In the genomic region with DNA sequence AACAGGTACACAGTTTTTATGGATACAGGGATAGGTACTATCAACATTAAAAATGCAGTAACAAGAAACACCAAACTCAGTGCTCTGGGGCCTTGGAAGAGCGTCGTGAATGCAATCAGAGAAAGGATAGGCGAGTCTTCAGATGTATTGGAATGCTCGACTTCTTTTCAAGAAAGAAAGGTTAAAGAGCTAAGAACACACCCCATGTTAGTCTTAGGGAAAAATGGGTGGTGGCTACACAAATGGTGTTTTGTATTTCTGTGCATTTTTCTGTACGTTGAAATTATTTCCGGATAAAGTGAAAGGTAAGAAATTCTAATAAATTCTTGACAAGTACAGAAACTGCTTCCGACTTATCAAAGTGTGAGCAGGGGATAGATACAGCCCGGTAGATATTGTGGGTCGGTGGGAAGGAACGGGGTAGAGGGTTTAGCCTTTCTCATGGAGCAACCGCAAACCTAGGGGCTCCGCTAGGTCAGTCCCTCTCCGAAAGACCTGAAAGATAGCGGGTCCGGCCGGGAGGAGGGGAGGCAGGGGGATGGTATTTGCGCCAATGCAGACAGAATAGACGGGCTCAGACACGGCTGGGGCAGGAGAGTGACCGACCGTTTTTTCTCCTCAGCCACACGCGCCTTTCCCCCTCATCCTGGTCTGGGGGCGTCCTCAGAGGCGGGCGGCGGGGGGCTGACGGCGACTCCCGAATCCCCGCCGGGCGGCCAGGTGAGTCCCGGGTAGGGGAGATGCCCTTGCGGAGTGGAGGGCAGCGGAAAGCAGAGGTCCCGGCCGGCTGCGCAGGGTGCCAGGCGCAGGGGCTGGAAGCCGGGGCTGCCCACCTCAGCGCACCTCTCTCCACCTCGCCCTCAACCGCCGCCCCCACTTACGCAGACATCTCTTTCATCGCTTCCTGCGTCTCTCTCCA, we compare ENCODE assay signal across 8 mouse cellular contexts. TPM values are rescaled to one million over a fixed set of nuclear protein-coding genes. Genes with fewer than 3 reads are reported as not detected.
DNase-seq lines count a peak whose midpoint lies in the region; ATAC-seq and TF ChIP-seq lines count a peak whose summit lies in the region.

No protein-coding gene starts in this region.

- peaks cover 31% of the 10 kb centered on the region for H3K79me2 ChIP-seq in C2C12 (ENCODE audit: control insufficient read depth, insufficient read depth)

- no peak for DNase-seq in heart, adult 18-20 months
- DNase-seq in forebrain, embryonic 14.5 days (ENCODE audit: low spot score) = peak; percentile 14
- DNase-seq in limb, embryonic 10.5 days (ENCODE audit: low spot score) = no peak
- no peak for DNase-seq in cerebellum, adult 9-10 months

- peaks cover 11% of the 10 kb centered on the region for H3K79me3 ChIP-seq in C2C12 (ENCODE audit: low read depth)

- 1% methylated on average over 43 of the region's 48 CpGs for WGBS in heart, embryonic 11.5 days (ENCODE audit: insufficient replicate concordance)
- WGBS in forebrain, embryonic 14.5 days = under 1% methylated on average over 46 of the region's 48 CpGs
- WGBS in limb, embryonic 10.5 days = 2% methylated on average over 48 of the region's 48 CpGs

- peak overlapping the region; percentile 83 for H3K4me2 ChIP-seq in heart, embryonic 11.5 days
- peak overlapping the region; percentile 66 for H3K4me2 ChIP-seq in forebrain, embryonic 14.5 days (ENCODE audit: low read length)

- H3K27me3 ChIP-seq in heart, embryonic 11.5 days (ENCODE audit: control insufficient read depth, insufficient read depth, low read length) = no peaks in the 10 kb centered on the region
- no peaks in the 10 kb centered on the region for H3K27me3 ChIP-seq in C2C12 (ENCODE audit: control insufficient read depth, insufficient read depth, insufficient read length)
- no peaks in the 10 kb centered on the region for H3K27me3 ChIP-seq in forebrain, embryonic 14.5 days (replicated peaks; ENCODE audit: control insufficient read depth, insufficient read depth, low read length)
- H3K27me3 ChIP-seq in limb, embryonic 10.5 days (ENCODE audit: low read depth, poor library complexity, severe bottlenecking) = no peaks in the 10 kb centered on the region

- no peaks in the 10 kb centered on the region for H3K9me3 ChIP-seq in heart, embryonic 11.5 days (replicated peaks; ENCODE audit: control insufficient read depth, low read length)
- H3K9me3 ChIP-seq in forebrain, embryonic 14.5 days (replicated peaks; ENCODE audit: control insufficient read depth, low read length) = no peaks in the 10 kb centered on the region
- no peaks in the 10 kb centered on the region for H3K9me3 ChIP-seq in limb, embryonic 10.5 days (replicated peaks)

- H3K27ac ChIP-seq in heart, embryonic 11.5 days (ENCODE audit: low read depth, low read length) = peak overlapping the region; percentile 94
- H3K27ac ChIP-seq in forebrain, embryonic 14.5 days (ENCODE audit: low read depth, low read length) = peak overlapping the region; percentile 93
- H3K27ac ChIP-seq in limb, embryonic 10.5 days = peak overlapping the region; percentile 93

- H3ac ChIP-seq in C2C12 (ENCODE audit: control insufficient read depth, insufficient read length, low read depth) = peak overlapping the region; percentile 77

- peaks cover 3% of the 10 kb centered on the region; the same call in 1 of the 2 replicates for H3K36me3 ChIP-seq in heart, embryonic 11.5 days (ENCODE audit: control insufficient read depth, insufficient read depth, low read length)
- peaks cover 16% of the 10 kb centered on the region for H3K36me3 ChIP-seq in C2C12 (ENCODE audit: control insufficient read depth, insufficient read depth)
- peaks cover 11% of the 10 kb centered on the region for H3K36me3 ChIP-seq in forebrain, embryonic 14.5 days (ENCODE audit: control insufficient read depth, insufficient read depth, low read length)
- H3K36me3 ChIP-seq in limb, embryonic 10.5 days = peaks cover 31% of the 10 kb centered on the region

- no peaks in the 10 kb centered on the region; the same call in 1 of the 2 replicates for H3K4me1 ChIP-seq in heart, embryonic 11.5 days (ENCODE audit: control insufficient read depth, insufficient read depth, low read length)
- peaks cover 6% of the 10 kb centered on the region; the same call in 1 of the 2 replicates for H3K4me1 ChIP-seq in forebrain, embryonic 14.5 days (ENCODE audit: control insufficient read depth, insufficient read depth, low read length)
- H3K4me1 ChIP-seq in limb, embryonic 10.5 days = peaks cover 8% of the 10 kb centered on the region; the same call in 1 of the 2 replicates

- ATAC-seq in heart, embryonic 11.5 days (replicated peaks; ENCODE audit: insufficient number of reproducible peaks, low FRiP score, low TSS enrichment) = peak; percentile 80
- peak; percentile 83 for ATAC-seq in activated CD4-positive, CD25-positive, alpha-beta regulatory T cell, adult 4 months
- peak; percentile 86 for ATAC-seq in forebrain, embryonic 14.5 days
- ATAC-seq in monocyte, adult 5-6 weeks (replicated peaks; ENCODE audit: insufficient number of reproducible peaks, low FRiP score, low TSS enrichment, poor library complexity, severe bottlenecking) = peak; percentile 10; the same call in 1 of the 2 replicates

- peak overlapping the region; percentile 89 for H3K9ac ChIP-seq in heart, embryonic 11.5 days (ENCODE audit: low read depth, low read length)
- H3K9ac ChIP-seq in forebrain, embryonic 14.5 days (ENCODE audit: low read length) = peak overlapping the region; percentile 93

- no peak for TF ChIP-seq CTCF in C2C12 (IDR thresholded peaks at IDR 0.05; ENCODE audit: control insufficient read depth, insufficient read depth, insufficient read length)

- H3K4me3 ChIP-seq in heart, embryonic 11.5 days (ENCODE audit: low read depth, low read length) = peak overlapping the region; percentile 99
- H3K4me3 ChIP-seq in C2C12 (ENCODE audit: insufficient read depth, poor library complexity, severe bottlenecking) = peak overlapping the region; percentile 92
- H3K4me3 ChIP-seq in forebrain, embryonic 14.5 days (ENCODE audit: low read depth, low read length) = peak overlapping the region; percentile 97
- H3K4me3 ChIP-seq in limb, embryonic 10.5 days = peak overlapping the region; percentile 99

TF ChIP-seq in C2C12, 6 proteins besides CTCF, POLR2A, EP300 and RAD21:
- TF ChIP-seq CEBPB (IDR thresholded peaks at IDR 0.05; ENCODE audit: low read depth) = no peak
TF ChIP-seq in C2C12: peak in this region for 0.

RNA-seq across cellular contexts. Expression of a gene that starts 0.7 kb away (rescaled TPM):
- polyA plus RNA-seq in heart, embryonic 11.5 days (2014; fragmentation: Nextera tagmentation; extraction: Ambion mirVana) = 11.2 and 13.6 TPM in 2 replicates
- 1 to 10 TPM; 7.0 to 8.2 TPM for total RNA-seq in heart, adult 18-20 months (2021)
- 2.7 TPM for polyA plus RNA-seq in C2C12 (2012; fragmentation: generic; extraction: Trizol)
- polyA plus RNA-seq in activated CD4-positive, CD25-positive, alpha-beta regulatory T cell, adult 4 months (2017; shearing (Covaris generic)) = 10 to 100 TPM; 34.0 to 43.1 TPM
- 28.9 and 31.6 TPM in 2 replicates for polyA plus RNA-seq in forebrain, embryonic 14.5 days (2014; fragmentation: Nextera tagmentation; extraction: Ambion mirVana)
- polyA plus RNA-seq in limb, embryonic 10.5 days (2016; fragmentation: Nextera tagmentation; extraction: Ambion mirVana) = 16.4 and 19.7 TPM in 2 replicates
- 37.7 to 56.4 TPM (median 38.9 TPM) in 3 replicates for total RNA-seq in monocyte, adult 5-6 weeks (2017)

Comparison
In these comparisons a context has a peak if more than half of its experiments do, and no peak if none do; other contexts are left out.
1. ATAC-seq: peak in every context shown above with its lines; median percentile 86 in forebrain, embryonic 14.5 days; 83 in activated CD4-positive, CD25-positive, alpha-beta regulatory T cell, adult 4 months; 80 in heart, embryonic 11.5 days; 10 in monocyte, adult 5-6 weeks.